23 mouse cellular contexts compared by ENCODE assay signal in the genomic region with DNA sequence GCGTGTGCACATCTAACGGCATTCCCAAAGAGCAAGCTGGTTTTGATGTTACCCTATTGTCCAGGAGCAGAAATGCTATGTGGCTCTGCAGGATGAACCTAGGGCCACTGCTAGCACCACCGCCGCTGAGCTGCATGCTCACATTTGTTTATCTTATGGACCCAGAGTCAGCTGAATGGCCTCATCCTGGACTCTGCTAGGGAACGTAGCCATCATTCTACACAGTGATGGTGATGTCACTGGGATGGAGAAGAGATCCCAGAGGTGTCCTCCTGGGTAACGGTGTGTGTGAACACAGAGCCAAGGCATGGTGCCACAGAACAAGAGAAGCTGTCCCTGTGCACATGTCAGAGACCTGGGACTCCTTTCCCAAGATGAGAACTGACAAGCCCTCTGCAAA.
A peak's percentile ranks its signal among the peaks of the same experiment; 100 is the strongest.
DNase-seq lines count a peak whose midpoint lies in the region; ATAC-seq and TF ChIP-seq lines count a peak whose summit lies in the region.
"Had no signal": no experiment of that assay in that cellular context is flagged by ENCODE, and none has a peak within 500 bp of the region (broad histone marks: within the 10 kb centered on the region; RNA-seq: fewer than 3 reads in every experiment).

No protein-coding gene starts in this region.

- DNase-seq in kidney, postnatal 4 days, result no peak
- DNase-seq in lung, embryonic 14.5 days, result peak; percentile 44
- DNase-seq in lung, postnatal 14 days, result no peak
- DNase-seq in lung, postnatal 0 days (ENCODE audit: low spot score), result no peak
- no peak for DNase-seq in right cerebral cortex, postnatal 4 days
- DNase-seq: adrenal gland, adult 2 months; adrenal gland, postnatal 10 days; adrenal gland, postnatal 25 days; cerebellum, adult 11 months; cerebellum, adult 18-20 months; cerebellum, adult 8-10 months; cerebellum, adult 9-11 months; cerebellum, postnatal 14 days; cerebellum, postnatal 36 days; embryo, embryonic 11 days had no signal

- H3K27ac ChIP-seq in kidney, embryonic 15.5 days, result 0 out of 2 replicates have a peak overlapping the region, but pooled peaks have one; percentile 24
- peak overlapping the region; percentile 71; the same call in 1 of the 2 replicates for H3K27ac ChIP-seq in lung, embryonic 14.5 days (ENCODE audit: low read depth)
- peak overlapping the region; percentile 51 for H3K27ac ChIP-seq in lung, embryonic 16.5 days (ENCODE audit: low read length)
- H3K27ac ChIP-seq in lung, postnatal 0 days (ENCODE audit: low read length), result no peak overlapping the region
- H3K27ac ChIP-seq: embryonic facial prominence, embryonic 13.5 days; embryonic facial prominence, embryonic 15.5 days; forebrain, embryonic 10.5 days; forebrain, embryonic 12.5 days had no signal

- no peak for TF ChIP-seq EP300 in lung, postnatal 0 days (IDR thresholded peaks at IDR 0.05)

- peaks cover 46% of the 10 kb centered on the region for H3K4me1 ChIP-seq in kidney, embryonic 15.5 days
- peaks cover 14% of the 10 kb centered on the region for H3K4me1 ChIP-seq in lung, embryonic 14.5 days (ENCODE audit: insufficient read depth)
- H3K4me1 ChIP-seq in lung, embryonic 16.5 days (replicated peaks; ENCODE audit: control insufficient read depth, insufficient read depth, low read length), result peaks cover 6% of the 10 kb centered on the region; the same call in 1 of the 2 replicates
- H3K4me1 ChIP-seq in lung, postnatal 0 days (ENCODE audit: insufficient read depth, low read depth, low read length), result no peaks in the 10 kb centered on the region

- no peak overlapping the region for H3K4me3 ChIP-seq in kidney, embryonic 15.5 days (replicated peaks)
- H3K4me3 ChIP-seq in lung, embryonic 14.5 days (ENCODE audit: low read depth, low read length), result no peak overlapping the region
- H3K4me3 ChIP-seq in lung, embryonic 16.5 days (ENCODE audit: low read length), result no peak overlapping the region
- no peak overlapping the region for H3K4me3 ChIP-seq in lung, postnatal 0 days (ENCODE audit: low read depth, low read length)
- H3K4me3 ChIP-seq: embryonic facial prominence, embryonic 13.5 days; embryonic facial prominence, embryonic 15.5 days; erythroblast, embryonic 14.5 days; forebrain, embryonic 10.5 days; forebrain, embryonic 12.5 days had no signal

- no peak overlapping the region for H3K9ac ChIP-seq in kidney, embryonic 15.5 days
- no peak overlapping the region for H3K9ac ChIP-seq in lung, embryonic 14.5 days
- H3K9ac ChIP-seq in lung, embryonic 16.5 days (ENCODE audit: low read length), result no peak overlapping the region
- H3K9ac ChIP-seq in lung, postnatal 0 days (replicated peaks; ENCODE audit: low read depth), result no peak overlapping the region
- H3K9ac ChIP-seq: embryonic facial prominence, embryonic 13.5 days; embryonic facial prominence, embryonic 15.5 days; forebrain, embryonic 12.5 days had no signal

- no peaks in the 10 kb centered on the region for H3K9me3 ChIP-seq in kidney, embryonic 15.5 days (replicated peaks)
- no peaks in the 10 kb centered on the region for H3K9me3 ChIP-seq in lung, embryonic 14.5 days (ENCODE audit: low read depth, low read length)
- no peaks in the 10 kb centered on the region for H3K9me3 ChIP-seq in lung, embryonic 16.5 days (ENCODE audit: control insufficient read depth, low read length)
- no peaks in the 10 kb centered on the region for H3K9me3 ChIP-seq in lung, postnatal 0 days (ENCODE audit: low read length)
- H3K9me3 ChIP-seq: embryonic facial prominence, embryonic 13.5 days; embryonic facial prominence, embryonic 15.5 days; forebrain, embryonic 10.5 days had no signal

- no peaks in the 10 kb centered on the region for H3K36me3 ChIP-seq in kidney, embryonic 15.5 days
- no peaks in the 10 kb centered on the region for H3K36me3 ChIP-seq in lung, embryonic 14.5 days (ENCODE audit: insufficient read depth)
- H3K36me3 ChIP-seq in lung, embryonic 16.5 days (ENCODE audit: control insufficient read depth, insufficient read depth, low read length), result no peaks in the 10 kb centered on the region
- no peaks in the 10 kb centered on the region for H3K36me3 ChIP-seq in lung, postnatal 0 days (ENCODE audit: insufficient read depth, low read length)
- H3K36me3 ChIP-seq: embryonic facial prominence, embryonic 13.5 days; embryonic facial prominence, embryonic 15.5 days; forebrain, embryonic 10.5 days; forebrain, embryonic 12.5 days had no signal

- TF ChIP-seq CTCF in lung, embryonic 14.5 days (IDR thresholded peaks at IDR 0.05; ENCODE audit: low read depth), result no peak
- no peak for TF ChIP-seq CTCF in lung, postnatal 0 days (IDR thresholded peaks at IDR 0.05)

- no peak for ATAC-seq in kidney, embryonic 15.5 days (replicated peaks; ENCODE audit: low FRiP score)
- ATAC-seq in lung, embryonic 14.5 days (ENCODE audit: insufficient read depth), result peak; percentile 54; the same call in 1 of the 2 replicates
- ATAC-seq in lung, embryonic 16.5 days (ENCODE audit: low read depth), result peak; percentile 32; the same call in 1 of the 2 replicates
- no peak for ATAC-seq in lung, postnatal 0 days
- ATAC-seq: forebrain, embryonic 14.5 days had no signal

- no peak overlapping the region for H3K4me2 ChIP-seq in kidney, embryonic 15.5 days
- no peak overlapping the region for H3K4me2 ChIP-seq in lung, embryonic 14.5 days
- H3K4me2 ChIP-seq in lung, embryonic 16.5 days (ENCODE audit: low read depth, low read length), result no peak overlapping the region
- no peak overlapping the region for H3K4me2 ChIP-seq in lung, postnatal 0 days (replicated peaks; ENCODE audit: low read depth, low read length)
- H3K4me2 ChIP-seq: embryonic facial prominence, embryonic 13.5 days; embryonic facial prominence, embryonic 15.5 days; forebrain, embryonic 12.5 days had no signal

- H3K27me3 ChIP-seq in kidney, embryonic 15.5 days, result no peaks in the 10 kb centered on the region
- H3K27me3 ChIP-seq in lung, embryonic 14.5 days (ENCODE audit: insufficient read depth, low read length), result no peaks in the 10 kb centered on the region
- no peaks in the 10 kb centered on the region for H3K27me3 ChIP-seq in lung, embryonic 16.5 days (ENCODE audit: control insufficient read depth, insufficient read depth, low read depth, low read length)
- no peaks in the 10 kb centered on the region for H3K27me3 ChIP-seq in lung, postnatal 0 days (replicated peaks; ENCODE audit: insufficient read depth, low read length)
- H3K27me3 ChIP-seq: embryonic facial prominence, embryonic 13.5 days; embryonic facial prominence, embryonic 15.5 days; forebrain, embryonic 12.5 days had no signal

- WGBS in kidney, embryonic 15.5 days, result 77% methylated on average over 6 of the region's 6 CpGs
- 53% methylated on average over 6 of the region's 6 CpGs for WGBS in lung, embryonic 14.5 days
- WGBS in lung, embryonic 16.5 days, result 45% methylated on average over 6 of the region's 6 CpGs
- WGBS in lung, postnatal 0 days, result 55% methylated on average over 6 of the region's 6 CpGs

Comparison
In these comparisons a context has a peak if more than half of its experiments do, and no peak if none do; other contexts are left out.
1. ATAC-seq: peak in lung, embryonic 14.5 days (single experiment) and lung, embryonic 16.5 days (single experiment); none in kidney, embryonic 15.5 days (single experiment) and lung, postnatal 0 days (single experiment).